Comparison of ENCODE assay signal across 7 mouse cellular contexts in the genomic region with DNA sequence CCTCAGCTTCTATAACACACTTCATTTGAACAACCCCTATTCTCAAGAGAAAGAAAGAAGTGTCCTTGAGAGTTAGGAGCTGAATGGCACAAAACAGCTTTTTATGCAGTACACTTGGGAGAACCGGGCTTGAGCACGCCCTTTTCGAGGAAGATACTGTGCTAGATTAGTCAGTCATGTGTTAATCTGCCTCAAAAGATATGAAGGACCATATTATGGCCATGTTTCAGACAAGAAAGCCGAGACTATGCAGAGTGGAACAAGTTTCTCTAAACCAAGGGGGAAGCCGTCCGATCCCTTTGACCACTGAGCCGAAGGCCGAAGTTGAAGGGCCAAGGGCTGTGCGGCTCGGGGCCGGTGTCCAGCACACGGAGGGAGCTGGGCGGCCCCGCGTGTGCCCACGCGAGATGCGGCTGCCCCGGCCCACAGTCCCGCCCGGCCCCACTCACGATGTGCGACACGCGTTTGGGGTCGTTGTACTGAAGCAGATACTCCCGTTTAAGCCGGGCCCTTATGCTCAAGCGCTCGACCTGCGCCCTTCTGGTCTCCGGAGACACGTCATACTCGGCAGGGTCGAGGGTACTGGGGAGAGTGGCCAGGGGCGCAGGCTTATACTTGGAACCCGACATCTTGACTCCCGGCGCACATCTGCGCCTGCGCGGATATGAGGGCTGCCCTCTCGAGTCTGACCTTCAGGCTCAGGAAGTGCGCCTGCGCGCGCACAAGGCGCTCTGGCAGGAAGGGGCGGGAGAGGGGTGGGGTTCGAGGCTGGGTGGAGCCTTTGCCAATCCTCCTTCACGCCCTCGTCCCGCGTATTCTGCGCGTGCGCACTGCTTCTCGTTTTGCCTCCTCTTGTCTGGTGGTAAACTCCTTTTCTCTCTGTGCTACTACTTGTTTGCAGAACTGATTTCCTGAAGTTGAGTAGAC. TPM values are rescaled to one million over a fixed set of nuclear protein-coding genes. Genes with fewer than 3 reads are reported as not detected.
DNase-seq lines count a peak whose midpoint lies in the region; ATAC-seq lines count a peak whose summit lies in the region.

Ndufb4 (minus strand) TSS at position 723 of the 927 bp plus-strand sequence.

- H3K4me2 ChIP-seq in embryonic facial prominence, embryonic 12.5 days (replicated peaks) = peak within 1 kb of the TSS; percentile 59
- peak within 1 kb of the TSS; percentile 63 for H3K4me2 ChIP-seq in limb, embryonic 11.5 days (ENCODE audit: low read depth, severe bottlenecking)
- H3K4me2 ChIP-seq in midbrain, embryonic 14.5 days (ENCODE audit: low read length) = peak within 1 kb of the TSS; percentile 70

- H3K4me1 ChIP-seq in embryonic facial prominence, embryonic 12.5 days = peaks cover 11% of the 10 kb centered on the region; the same call in 1 of the 2 replicates
- no peaks in the 10 kb centered on the region; the same call in 1 of the 2 replicates for H3K4me1 ChIP-seq in limb, embryonic 11.5 days (ENCODE audit: control insufficient read depth, insufficient read depth, low read length)
- peaks cover 32% of the 10 kb centered on the region for H3K4me1 ChIP-seq in midbrain, embryonic 14.5 days (ENCODE audit: control insufficient read depth, insufficient read depth, low read length)

- H3K9me3 ChIP-seq in embryonic facial prominence, embryonic 12.5 days = no peaks in the 10 kb centered on the region
- no peaks in the 10 kb centered on the region; the same call in 1 of the 2 replicates for H3K9me3 ChIP-seq in limb, embryonic 11.5 days (ENCODE audit: control insufficient read depth, low read length)
- H3K9me3 ChIP-seq in midbrain, embryonic 14.5 days (ENCODE audit: control insufficient read depth, low read length) = no peaks in the 10 kb centered on the region

- DNase-seq in adrenal gland, postnatal 25 days = peak; percentile 96
- DNase-seq in heart, adult 11 months = peak; percentile 100
- DNase-seq in kidney, adult 18-20 months = peak; percentile 92
- DNase-seq in limb, embryonic 11.5 days (ENCODE audit: low spot score) = peak; percentile 98
- DNase-seq in midbrain, embryonic 14.5 days = peak; percentile 99
- DNase-seq in spleen, adult 18-20 months = peak; percentile 89 to 92

- under 1% methylated on average over 57 of the region's 58 CpGs for WGBS in embryonic facial prominence, embryonic 12.5 days
- under 1% methylated on average over 49 of the region's 58 CpGs for WGBS in limb, embryonic 11.5 days
- WGBS in midbrain, embryonic 14.5 days = under 1% methylated on average over 50 of the region's 58 CpGs

- H3K27me3 ChIP-seq in embryonic facial prominence, embryonic 12.5 days = no peaks in the 10 kb centered on the region
- no peaks in the 10 kb centered on the region for H3K27me3 ChIP-seq in limb, embryonic 11.5 days (ENCODE audit: control insufficient read depth, insufficient read depth, low read length)
- no peaks in the 10 kb centered on the region for H3K27me3 ChIP-seq in midbrain, embryonic 14.5 days (ENCODE audit: control insufficient read depth, insufficient read depth, low read length)

- peak; percentile 89 for ATAC-seq in embryonic facial prominence, embryonic 12.5 days (ENCODE audit: insufficient number of reproducible peaks, insufficient read depth, low FRiP score, low TSS enrichment)
- ATAC-seq in limb, embryonic 11.5 days (ENCODE audit: insufficient number of reproducible peaks, low FRiP score, low TSS enrichment, low read depth) = peak; percentile 92
- peak; percentile 89 for ATAC-seq in midbrain, embryonic 14.5 days (ENCODE audit: low FRiP score, low TSS enrichment)

- H3K27ac ChIP-seq in embryonic facial prominence, embryonic 12.5 days = peak within 1 kb of the TSS; percentile 48
- peak within 1 kb of the TSS; percentile 39; the same call in 1 of the 2 replicates for H3K27ac ChIP-seq in limb, embryonic 11.5 days (replicated peaks; ENCODE audit: low read depth, low read length)
- peak within 1 kb of the TSS; percentile 81 for H3K27ac ChIP-seq in midbrain, embryonic 14.5 days (replicated peaks; ENCODE audit: low read depth, low read length)

- H3K9ac ChIP-seq in embryonic facial prominence, embryonic 12.5 days = peak within 1 kb of the TSS; percentile 78
- peak within 1 kb of the TSS; percentile 91 for H3K9ac ChIP-seq in limb, embryonic 11.5 days (ENCODE audit: low read length)
- H3K9ac ChIP-seq in midbrain, embryonic 14.5 days (replicated peaks; ENCODE audit: low read length) = peak within 1 kb of the TSS; percentile 82

- 0 out of 2 replicates have a peak, but pooled peaks cover 6% of the 10 kb centered on the region for H3K36me3 ChIP-seq in embryonic facial prominence, embryonic 12.5 days
- no peaks in the 10 kb centered on the region for H3K36me3 ChIP-seq in limb, embryonic 11.5 days (ENCODE audit: control insufficient read depth, insufficient read depth, low read length)
- H3K36me3 ChIP-seq in midbrain, embryonic 14.5 days (ENCODE audit: control insufficient read depth, insufficient read depth, low read length) = no peaks in the 10 kb centered on the region

- H3K4me3 ChIP-seq in embryonic facial prominence, embryonic 12.5 days = peak within 1 kb of the TSS; percentile 63
- peak within 1 kb of the TSS; percentile 72 for H3K4me3 ChIP-seq in limb, embryonic 11.5 days (ENCODE audit: low read depth, low read length)
- H3K4me3 ChIP-seq in midbrain, embryonic 14.5 days (replicated peaks; ENCODE audit: low read depth, low read length) = peak within 1 kb of the TSS; percentile 53

RNA-seq across cellular contexts. Expression of gene Ndufb4, which starts in this region (rescaled TPM):
- 96.7 and 145 TPM in 2 replicates for total RNA-seq in adrenal gland, postnatal 25 days (2021)
- 60.6 and 66.1 TPM in 2 replicates for polyA plus RNA-seq in embryonic facial prominence, embryonic 12.5 days (2016; fragmentation: Nextera tagmentation; extraction: Ambion mirVana)
- 57.2 and 59.2 TPM in 2 replicates for polyA plus RNA-seq in limb, embryonic 11.5 days (2014; fragmentation: Nextera tagmentation; extraction: Ambion mirVana)
- 68.6 and 76.9 TPM in 2 replicates for polyA plus RNA-seq in midbrain, embryonic 14.5 days (2014; fragmentation: Nextera tagmentation; extraction: Ambion mirVana)

Comparison
In these comparisons a context has a peak if more than half of its experiments do, and no peak if none do; other contexts are left out.
1. Peak in every context shown above with its lines: DNase-seq, ATAC-seq, H3K4me3 ChIP-seq and H3K27ac ChIP-seq.